Comparison of ENCODE assay signal across 1 mouse cellular context in genomic region chrX:73673619-73673967, GRCm38 (mm10).
TF ChIP-seq lines count a peak whose summit lies in the region.

No protein-coding gene starts in this region.

TF ChIP-seq in MEL, 35 proteins besides CTCF, POLR2A, EP300 and RAD21:
- TF ChIP-seq MXI1 (IDR thresholded peaks at IDR 0.05; ENCODE audit: low read depth, low read length), result no peak
- TF ChIP-seq MAFK (IDR thresholded peaks at IDR 0.05; ENCODE audit: borderline replicate concordance, low read depth, low read length), result no peak
- no peak for TF ChIP-seq ZC3H11A (IDR thresholded peaks at IDR 0.05; ENCODE audit: low read depth, low read length)
- TF ChIP-seq MEF2A (IDR thresholded peaks at IDR 0.05; ENCODE audit: extremely low read depth, insufficient replicate concordance, low read depth, low read length, poor library complexity, severe bottlenecking), result no peak
- no peak for TF ChIP-seq USF1 (IDR thresholded peaks at IDR 0.05; ENCODE audit: low read depth, low read length)
